Mouse (Mus musculus): Measurements from ENCODE around the gene Cdc27. TPM values are rescaled to one million over a fixed set of nuclear protein-coding genes. Genes with fewer than 3 reads are reported as not detected.

The Cdc27 gene
- total RNA-seq (2014; fragmentation: Nextera tagmentation): 48.1 and 55.5 TPM in 2 replicates
- total RNA-seq (2017): 60.2 and 67.4 TPM in 2 replicates

GRCm38 (mm10) chr11:104550406-104550974, at the start of gene Cdc27, which contains the start of gene Myl4:
Gene Cdc27 (minus strand): TSS chr11:104550620.
Gene Myl4 (plus strand): TSS chr11:104550663.
- ATAC-seq (replicated peaks; ENCODE audit: low FRiP score, low TSS enrichment, poor library complexity, severe bottlenecking): peak; percentile 88

- no peak for ATAC-seq (replicated peaks; ENCODE audit: low FRiP score, low TSS enrichment, poor library complexity, severe bottlenecking)
Measured at GRCm38 (mm10) chr11:104599265-104599945, 49.0 kb upstream of the Cdc27 start.

DNA sequence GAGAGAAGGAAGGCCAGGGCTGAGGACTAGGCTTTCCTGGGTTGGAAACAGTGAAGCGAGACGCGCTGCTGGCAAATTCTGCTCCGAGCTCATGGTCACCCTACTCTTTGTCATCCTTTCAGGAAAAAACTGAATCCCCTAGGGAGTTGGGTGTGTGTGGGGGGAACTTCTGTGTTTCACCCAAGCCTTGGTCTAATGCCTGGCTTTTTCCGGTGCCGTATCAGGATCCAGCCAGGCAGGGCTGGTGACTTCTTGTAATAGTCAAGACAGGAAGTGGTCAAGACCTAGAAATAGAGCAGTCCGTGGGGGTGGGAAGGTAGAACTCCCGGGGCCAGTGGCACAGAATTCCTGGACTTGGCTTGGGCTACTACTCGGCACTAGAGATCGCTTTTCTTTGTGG, 45.9 kb upstream of the Cdc27 start:
- ATAC-seq (replicated peaks; ENCODE audit: low FRiP score, low TSS enrichment, poor library complexity, severe bottlenecking): no peak

- no peak for ATAC-seq (replicated peaks; ENCODE audit: low FRiP score, low TSS enrichment, poor library complexity, severe bottlenecking)
Measured at GRCm38 (mm10) chr11:104592066-104592835, 41.8 kb upstream of the Cdc27 start.

DNA sequence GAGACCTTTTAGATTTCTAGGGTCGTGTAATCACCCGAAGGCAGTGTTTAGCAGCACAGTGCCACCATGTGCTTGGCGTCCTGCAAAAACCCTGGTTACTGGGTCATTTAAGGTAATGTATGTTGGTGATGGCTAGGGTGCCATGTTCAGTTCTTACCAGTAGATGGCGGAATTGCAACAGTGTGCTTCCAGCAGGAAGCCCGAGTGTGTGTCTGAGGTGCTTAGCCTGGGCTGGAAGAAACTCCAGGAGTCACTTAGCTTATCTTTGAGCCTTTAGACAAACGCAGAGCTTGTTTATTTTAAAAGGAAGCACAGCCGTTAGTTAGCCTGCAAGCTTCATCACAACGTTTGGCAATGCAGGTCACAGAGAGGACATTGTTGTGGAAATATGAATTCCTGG, 39.7 kb upstream of the Cdc27 start:
- peak; percentile 92 for ATAC-seq (replicated peaks; ENCODE audit: low FRiP score, low TSS enrichment, poor library complexity, severe bottlenecking)

DNA sequence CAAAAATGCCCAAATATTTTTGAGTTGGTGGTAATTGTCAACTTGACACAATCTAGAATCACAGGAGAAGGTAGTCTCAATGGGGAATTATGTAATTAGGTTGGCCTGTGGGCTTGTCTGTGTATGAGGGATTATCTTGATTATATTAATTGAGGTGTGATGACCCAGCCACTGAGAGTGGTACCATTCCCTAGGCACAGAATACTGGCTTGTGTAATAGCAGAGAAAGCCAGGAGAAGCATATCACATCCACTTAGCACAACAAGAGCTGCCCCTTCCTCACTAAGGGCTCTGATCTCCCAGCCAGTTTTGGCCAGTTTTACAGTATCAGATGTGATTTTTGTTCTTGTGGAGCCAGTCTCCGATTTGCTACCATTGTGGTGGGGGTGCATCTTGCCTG, 39.1 kb upstream of the Cdc27 start:
- ATAC-seq (replicated peaks; ENCODE audit: low FRiP score, low TSS enrichment, poor library complexity, severe bottlenecking): no peak

- ATAC-seq (replicated peaks; ENCODE audit: low FRiP score, low TSS enrichment, poor library complexity, severe bottlenecking): no peak
Measured at GRCm38 (mm10) chr11:104588513-104588912, 38.1 kb upstream of the Cdc27 start.

DNA sequence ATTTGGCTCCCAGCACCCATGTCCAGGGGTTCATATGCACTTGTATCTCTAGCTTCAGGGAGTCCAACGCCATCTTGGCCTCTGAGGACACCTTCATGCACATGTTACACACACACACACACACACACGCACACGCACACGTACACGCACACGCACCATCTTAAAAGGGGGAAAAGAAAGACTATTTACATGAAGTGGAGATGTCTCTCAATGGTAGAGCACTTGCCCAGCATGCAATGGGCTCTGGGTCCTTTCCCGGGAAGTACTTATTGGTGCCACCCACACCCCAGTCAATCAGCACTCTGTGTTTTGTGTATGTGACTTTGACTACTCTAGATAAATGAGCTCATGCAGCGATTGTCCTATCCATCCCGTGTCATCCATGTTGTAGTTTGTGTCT, 37.5 kb upstream of the Cdc27 start:
- ATAC-seq (replicated peaks; ENCODE audit: low FRiP score, low TSS enrichment, poor library complexity, severe bottlenecking): no peak

- no peak for ATAC-seq (replicated peaks; ENCODE audit: low FRiP score, low TSS enrichment, poor library complexity, severe bottlenecking)
Measured at GRCm38 (mm10) chr11:104585495-104585894, 35.1 kb upstream of the Cdc27 start.

GRCm38 (mm10) chr11:104582630-104583364, 32.4 kb upstream of the Cdc27 start:
- ATAC-seq (replicated peaks; ENCODE audit: low FRiP score, low TSS enrichment, poor library complexity, severe bottlenecking): no peak

DNA sequence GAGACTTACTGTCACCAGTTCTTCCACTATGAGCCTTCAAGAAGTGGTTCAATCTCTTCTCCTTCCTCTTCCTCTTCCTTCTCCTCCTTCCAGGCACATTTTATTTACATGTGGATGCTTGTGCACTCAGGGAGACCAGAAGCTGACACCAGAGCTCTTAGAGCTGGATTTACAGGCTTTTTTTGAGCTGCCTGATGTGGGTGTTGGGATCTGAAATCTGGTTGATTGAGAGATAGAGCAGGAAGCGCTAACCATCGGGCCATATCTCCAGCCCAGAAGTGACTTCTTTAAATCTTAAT, 31.8 kb upstream of the Cdc27 start:
- no peak for ATAC-seq (replicated peaks; ENCODE audit: low FRiP score, low TSS enrichment, poor library complexity, severe bottlenecking)

DNA sequence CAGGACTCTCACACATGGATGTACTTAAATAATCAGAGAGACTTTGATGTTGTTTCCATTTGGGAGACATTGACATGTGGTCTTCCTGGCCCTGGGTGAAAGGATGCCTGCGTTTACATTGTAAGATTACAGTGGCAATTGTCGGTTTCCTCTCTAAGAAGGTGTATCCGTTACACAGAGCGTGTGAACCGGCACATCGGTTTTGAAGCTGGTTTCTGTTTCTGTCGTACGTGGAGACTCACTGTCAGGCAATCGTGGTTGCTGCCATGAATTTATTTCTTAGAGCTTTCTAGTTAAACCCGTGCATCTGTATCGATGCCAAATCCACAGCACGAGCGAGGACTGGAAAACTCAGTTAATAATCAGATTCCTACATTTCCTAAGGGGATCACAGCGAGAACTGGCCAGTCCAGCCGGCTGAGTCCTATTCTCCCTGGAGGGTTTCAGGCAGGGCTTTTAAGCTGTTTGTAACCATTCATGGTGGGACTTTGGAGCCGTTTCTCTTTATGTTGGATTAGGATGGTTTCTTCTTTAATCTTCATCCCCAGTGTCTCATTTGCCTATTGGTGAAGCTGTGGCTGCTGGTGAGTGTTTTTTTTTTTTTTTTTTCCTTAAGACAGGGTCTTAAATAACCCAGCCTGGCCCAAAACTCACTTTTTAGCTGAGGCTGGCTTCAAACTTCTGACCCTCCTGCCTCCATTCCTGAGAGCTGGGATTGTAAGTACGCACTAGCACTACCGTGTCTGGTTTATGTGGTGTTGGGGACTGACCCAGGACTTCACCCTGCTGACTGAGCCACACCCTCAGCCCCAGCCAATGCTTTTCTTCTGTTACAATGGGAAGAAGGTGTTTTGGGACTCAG, 31.3 kb upstream of the Cdc27 start:
- no peak for ATAC-seq (replicated peaks; ENCODE audit: low FRiP score, low TSS enrichment, poor library complexity, severe bottlenecking)

DNA sequence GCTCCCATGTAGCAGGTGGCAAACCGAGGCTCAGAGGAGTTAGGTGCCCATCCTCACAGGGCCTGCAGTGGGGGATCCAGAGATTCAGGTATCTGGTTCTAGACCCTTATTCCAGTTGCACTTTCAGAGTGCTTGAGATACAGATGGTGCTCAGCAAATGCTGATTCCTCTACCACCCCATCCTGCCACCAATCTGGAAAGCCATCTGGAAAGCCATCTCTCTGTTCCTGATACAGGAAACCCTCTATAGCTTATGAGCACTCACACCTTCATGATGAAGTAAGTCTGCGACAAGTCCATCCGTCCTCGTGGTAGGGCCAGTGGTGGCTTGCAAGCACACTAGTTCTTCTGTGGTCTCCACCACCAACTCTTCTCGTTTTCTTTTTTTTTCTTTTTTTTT, 30.2 kb upstream of the Cdc27 start:
- ATAC-seq (replicated peaks; ENCODE audit: low FRiP score, low TSS enrichment, poor library complexity, severe bottlenecking): no peak

DNA sequence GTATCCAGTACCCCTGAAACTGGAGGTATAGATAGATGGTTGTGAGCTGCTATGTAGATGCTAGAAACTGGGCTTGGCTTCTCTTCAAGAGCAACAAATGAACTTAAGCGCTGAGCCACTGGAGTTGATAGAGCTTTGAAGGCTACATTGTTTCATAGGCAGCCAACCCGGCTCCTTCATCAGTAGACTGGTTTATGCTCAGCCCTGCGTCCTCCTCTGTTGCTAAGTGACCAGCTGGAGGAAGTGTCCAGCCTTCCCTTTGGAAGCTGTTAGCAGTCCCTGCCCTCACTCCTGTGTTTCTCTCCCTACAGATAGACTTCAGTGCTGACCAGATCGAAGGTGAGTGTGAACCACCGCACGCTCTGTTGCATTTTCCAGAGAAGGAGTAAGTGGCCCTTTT, 29.7 kb upstream of the Cdc27 start:
- no peak for ATAC-seq (replicated peaks; ENCODE audit: low FRiP score, low TSS enrichment, poor library complexity, severe bottlenecking)

- no peak for ATAC-seq (replicated peaks; ENCODE audit: low FRiP score, low TSS enrichment, poor library complexity, severe bottlenecking)
Measured at GRCm38 (mm10) chr11:104579575-104579974, 29.2 kb upstream of the Cdc27 start.

GRCm38 (mm10) chr11:104579084-104579483, 28.7 kb upstream of the Cdc27 start:
- ATAC-seq (replicated peaks; ENCODE audit: low FRiP score, low TSS enrichment, poor library complexity, severe bottlenecking): no peak

- ATAC-seq (replicated peaks; ENCODE audit: low FRiP score, low TSS enrichment, poor library complexity, severe bottlenecking): no peak
Measured at GRCm38 (mm10) chr11:104578074-104578473, 27.7 kb upstream of the Cdc27 start.

DNA sequence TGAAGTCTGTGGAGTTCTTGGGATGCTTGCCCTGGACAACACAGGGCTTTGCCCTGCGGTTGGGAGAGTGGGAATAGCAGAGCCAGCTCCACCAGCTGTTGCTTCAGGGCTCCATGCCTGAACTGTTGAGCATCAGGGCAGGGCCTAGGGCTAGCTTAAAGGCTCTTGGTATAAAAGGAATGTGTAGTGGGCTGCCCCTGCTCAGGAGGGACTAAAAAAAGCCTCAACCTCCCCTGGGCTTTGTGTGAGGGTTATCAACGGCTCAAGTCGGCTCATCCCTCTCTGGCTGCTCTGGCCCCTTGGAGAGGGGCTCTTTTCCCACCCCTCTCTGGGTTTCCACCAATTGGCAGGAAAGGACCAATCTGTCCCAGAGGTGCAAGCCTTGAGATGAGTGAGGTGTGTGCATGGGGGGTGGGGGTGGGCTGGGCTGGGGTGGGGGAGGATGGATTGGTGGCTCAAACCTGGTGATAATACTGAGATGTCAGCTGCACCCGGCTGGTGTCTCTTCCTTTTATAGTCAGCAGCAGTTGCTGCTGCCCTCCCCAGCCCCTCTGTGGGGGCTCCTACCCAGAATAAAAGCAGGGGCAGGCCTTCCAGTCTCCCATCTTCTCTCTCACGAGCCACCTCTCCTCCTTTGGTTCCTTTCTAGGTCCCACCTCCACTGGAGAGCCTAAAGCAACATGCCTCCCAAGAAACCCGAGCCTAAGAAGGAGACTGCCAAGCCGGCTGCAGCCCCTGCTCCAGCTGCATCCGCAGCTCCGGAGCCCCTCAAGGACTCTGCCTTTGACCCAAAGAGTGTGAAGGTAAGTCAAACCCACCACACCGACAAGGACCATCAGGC, 26.6 kb upstream of the Cdc27 start:
- ATAC-seq (replicated peaks; ENCODE audit: low FRiP score, low TSS enrichment, poor library complexity, severe bottlenecking): no peak

All from megakaryocyte-erythroid progenitor cell, adult 5-6 weeks (primary cell).